In the genomic region with DNA sequence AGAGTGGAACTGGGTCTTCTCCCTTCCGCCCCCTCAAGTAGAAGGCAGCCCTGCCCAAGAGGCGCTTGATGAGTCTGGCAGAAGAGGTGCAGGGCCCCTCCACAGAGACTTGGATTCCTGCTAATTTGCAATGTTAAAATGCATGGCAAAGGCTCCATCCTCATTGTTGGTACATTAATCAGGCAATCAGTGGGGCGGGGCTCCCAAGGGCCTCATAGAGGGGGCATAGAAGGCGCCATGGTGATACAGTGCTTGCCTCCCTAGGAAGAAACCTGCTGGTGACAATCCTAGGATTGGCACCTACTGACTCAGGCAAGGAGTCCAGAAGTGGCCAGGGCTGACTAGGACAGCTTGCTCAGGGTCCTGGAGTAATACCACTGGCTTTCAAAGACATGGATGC, we compare ENCODE assay signal across 22 mouse cellular contexts.
DNase-seq lines count a peak whose midpoint lies in the region; ATAC-seq lines count a peak whose summit lies in the region.
"Had no signal": no experiment of that assay in that cellular context is flagged by ENCODE, and none has a peak within 500 bp of the region (broad histone marks: within the 10 kb centered on the region; RNA-seq: fewer than 3 reads in every experiment).

No protein-coding gene starts in this region.

- peaks cover 83% of the 10 kb centered on the region for H3K4me1 ChIP-seq in heart, embryonic 10.5 days
- peaks cover 37% of the 10 kb centered on the region for H3K4me1 ChIP-seq in kidney, embryonic 16.5 days (ENCODE audit: insufficient read depth, low read length)
- H3K4me1 ChIP-seq in kidney, embryonic 15.5 days: peaks cover 60% of the 10 kb centered on the region
- H3K4me1 ChIP-seq in neural tube, embryonic 14.5 days (ENCODE audit: control insufficient read depth, insufficient read depth, low read length): peaks cover 22% of the 10 kb centered on the region
- peaks cover 78% of the 10 kb centered on the region for H3K4me1 ChIP-seq in limb, embryonic 10.5 days

- no peak overlapping the region for H3K4me2 ChIP-seq in kidney, embryonic 16.5 days (replicated peaks; ENCODE audit: low read depth, low read length)
- H3K4me2 ChIP-seq in kidney, embryonic 15.5 days: no peak overlapping the region
- H3K4me2 ChIP-seq in neural tube, embryonic 14.5 days (ENCODE audit: low read depth, low read length): no peak overlapping the region
- H3K4me2 ChIP-seq: embryonic facial prominence, embryonic 13.5 days; hindbrain, embryonic 13.5 days; stomach, embryonic 15.5 days had no signal

- ATAC-seq in kidney, embryonic 16.5 days (ENCODE audit: low FRiP score, low TSS enrichment): no peak
- no peak for ATAC-seq in kidney, embryonic 15.5 days (replicated peaks; ENCODE audit: low FRiP score)
- ATAC-seq in neural tube, embryonic 14.5 days (ENCODE audit: low read depth): peak; percentile 21; the same call in 1 of the 2 replicates
- ATAC-seq: intestine, postnatal 0 days had no signal

- H3K9ac ChIP-seq in kidney, embryonic 16.5 days (replicated peaks; ENCODE audit: low read length): 0 out of 2 replicates have a peak overlapping the region, but pooled peaks have one; percentile 4
- H3K9ac ChIP-seq in kidney, embryonic 15.5 days: no peak overlapping the region
- no peak overlapping the region for H3K9ac ChIP-seq in neural tube, embryonic 14.5 days (replicated peaks; ENCODE audit: low read depth, low read length)
- H3K9ac ChIP-seq: liver, embryonic 14.5 days; stomach, embryonic 15.5 days had no signal

- H3K4me3 ChIP-seq in heart, embryonic 10.5 days: no peak overlapping the region
- no peak overlapping the region for H3K4me3 ChIP-seq in kidney, embryonic 16.5 days (ENCODE audit: low read length)
- H3K4me3 ChIP-seq in kidney, embryonic 15.5 days (replicated peaks): no peak overlapping the region
- H3K4me3 ChIP-seq in neural tube, embryonic 14.5 days (ENCODE audit: low read depth, low read length): no peak overlapping the region
- no peak overlapping the region for H3K4me3 ChIP-seq in limb, embryonic 10.5 days
- H3K4me3 ChIP-seq: embryonic facial prominence, embryonic 13.5 days; hindbrain, embryonic 13.5 days; stomach, embryonic 15.5 days had no signal

- DNase-seq in heart, embryonic 10.5 days (ENCODE audit: low spot score): no peak
- no peak for DNase-seq in heart, postnatal 25 days (ENCODE audit: low spot score)
- DNase-seq in neural tube, embryonic 10.5 days (ENCODE audit: extremely low spot score, low spot score): no peak
- no peak for DNase-seq in limb, embryonic 10.5 days (ENCODE audit: low spot score)
- no peak for DNase-seq in cerebellum, postnatal 14 days
- DNase-seq: B cell, adult 2 months; gastrocnemius, postnatal 10 days; kidney, adult 9 months; kidney, postnatal 25 days; liver; lung, adult 2 months; lung, postnatal 10 days; midbrain, embryonic 14.5 days had no signal

- peak overlapping the region; percentile 52; the same call in 1 of the 2 replicates for H3K27ac ChIP-seq in heart, embryonic 10.5 days
- no peak overlapping the region for H3K27ac ChIP-seq in kidney, embryonic 16.5 days (ENCODE audit: low read length)
- no peak overlapping the region for H3K27ac ChIP-seq in kidney, embryonic 15.5 days
- no peak overlapping the region for H3K27ac ChIP-seq in neural tube, embryonic 14.5 days (ENCODE audit: low read depth, low read length)
- H3K27ac ChIP-seq in limb, embryonic 10.5 days: peak overlapping the region; percentile 42
- H3K27ac ChIP-seq: embryonic facial prominence, embryonic 13.5 days; liver, embryonic 14.5 days; macrophage had no signal

- intact Hi-C loops in heart, postnatal 25 days (cut with DNase I): no loop called here

- H3K36me3 ChIP-seq in heart, embryonic 10.5 days: peaks cover 15% of the 10 kb centered on the region; the same call in 1 of the 2 replicates
- no peaks in the 10 kb centered on the region for H3K36me3 ChIP-seq in kidney, embryonic 16.5 days (ENCODE audit: insufficient read depth, low read length)
- no peaks in the 10 kb centered on the region for H3K36me3 ChIP-seq in kidney, embryonic 15.5 days
- H3K36me3 ChIP-seq in neural tube, embryonic 14.5 days (ENCODE audit: control insufficient read depth, insufficient read depth, low read length): no peaks in the 10 kb centered on the region
- no peaks in the 10 kb centered on the region for H3K36me3 ChIP-seq in limb, embryonic 10.5 days
- H3K36me3 ChIP-seq: embryonic facial prominence, embryonic 13.5 days; hindbrain, embryonic 13.5 days; stomach, embryonic 15.5 days had no signal

- H3K27me3 ChIP-seq in heart, embryonic 10.5 days (ENCODE audit: insufficient read depth, poor library complexity, severe bottlenecking): no peaks in the 10 kb centered on the region
- no peaks in the 10 kb centered on the region for H3K27me3 ChIP-seq in kidney, embryonic 16.5 days (ENCODE audit: insufficient read depth, low read length)
- H3K27me3 ChIP-seq in kidney, embryonic 15.5 days: peaks cover 2% of the 10 kb centered on the region; the same call in 1 of the 2 replicates
- no peaks in the 10 kb centered on the region for H3K27me3 ChIP-seq in neural tube, embryonic 14.5 days (ENCODE audit: control insufficient read depth, insufficient read depth, low read length)
- H3K27me3 ChIP-seq in limb, embryonic 10.5 days (ENCODE audit: low read depth, poor library complexity, severe bottlenecking): 0 out of 2 replicates have a peak, but pooled peaks cover 7% of the 10 kb centered on the region
- H3K27me3 ChIP-seq: hindbrain, embryonic 13.5 days; stomach, embryonic 15.5 days had no signal

- 83% methylated on average over 4 of the region's 4 CpGs for WGBS in heart, embryonic 10.5 days
- 70% methylated on average over 4 of the region's 4 CpGs for WGBS in kidney, embryonic 16.5 days
- WGBS in kidney, embryonic 15.5 days: 65% methylated on average over 4 of the region's 4 CpGs
- WGBS in neural tube, embryonic 14.5 days: 64% methylated on average over 4 of the region's 4 CpGs
- WGBS in limb, embryonic 10.5 days: 85% methylated on average over 4 of the region's 4 CpGs

- H3K9me3 ChIP-seq in heart, embryonic 10.5 days: no peaks in the 10 kb centered on the region
- H3K9me3 ChIP-seq in kidney, embryonic 16.5 days (ENCODE audit: low read length): no peaks in the 10 kb centered on the region
- H3K9me3 ChIP-seq in kidney, embryonic 15.5 days (replicated peaks): no peaks in the 10 kb centered on the region
- no peaks in the 10 kb centered on the region for H3K9me3 ChIP-seq in neural tube, embryonic 14.5 days (ENCODE audit: control insufficient read depth, low read length)
- H3K9me3 ChIP-seq in limb, embryonic 10.5 days (replicated peaks): no peaks in the 10 kb centered on the region
- H3K9me3 ChIP-seq: embryonic facial prominence, embryonic 13.5 days; hindbrain, embryonic 13.5 days; stomach, embryonic 15.5 days had no signal

Comparison
In these comparisons a context has a peak if more than half of its experiments do, and no peak if none do; other contexts are left out.
1. H3K27ac ChIP-seq: peak in heart, embryonic 10.5 days (single experiment) and limb, embryonic 10.5 days (single experiment); none in kidney, embryonic 16.5 days (single experiment), kidney, embryonic 15.5 days (single experiment) and neural tube, embryonic 14.5 days (single experiment).